Mouse (Mus musculus) adipocyte (in vitro differentiated cells): Measurements from ENCODE around the gene Snapin.

Experiments
- DNase-seq: peaks from one replicate; pipeline ENCODE4 v3.0.0-alpha.2; 2016; ENCODE audit warnings: low spot score

Gene Snapin

DNA sequence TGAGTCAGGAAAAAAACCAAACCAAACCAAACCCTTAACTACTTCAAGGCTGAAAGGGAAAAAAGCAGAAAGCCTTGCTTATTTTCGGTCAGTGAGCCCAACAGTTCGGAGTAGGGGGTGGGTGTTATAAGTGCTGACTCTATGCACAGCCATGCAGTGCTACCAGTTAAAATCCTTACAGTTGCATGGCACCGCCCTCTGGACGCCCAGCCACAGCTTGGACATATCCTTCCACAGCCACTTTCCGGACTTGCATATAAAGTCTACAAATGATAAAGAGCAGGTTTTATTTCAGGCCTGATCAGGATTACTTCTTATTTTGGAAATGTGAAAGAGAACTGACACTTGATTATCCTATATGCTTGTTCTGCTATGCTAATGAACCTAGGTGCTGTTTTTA is 14.4 kb upstream of the Snapin start:
- no peak for DNase-seq

DNA sequence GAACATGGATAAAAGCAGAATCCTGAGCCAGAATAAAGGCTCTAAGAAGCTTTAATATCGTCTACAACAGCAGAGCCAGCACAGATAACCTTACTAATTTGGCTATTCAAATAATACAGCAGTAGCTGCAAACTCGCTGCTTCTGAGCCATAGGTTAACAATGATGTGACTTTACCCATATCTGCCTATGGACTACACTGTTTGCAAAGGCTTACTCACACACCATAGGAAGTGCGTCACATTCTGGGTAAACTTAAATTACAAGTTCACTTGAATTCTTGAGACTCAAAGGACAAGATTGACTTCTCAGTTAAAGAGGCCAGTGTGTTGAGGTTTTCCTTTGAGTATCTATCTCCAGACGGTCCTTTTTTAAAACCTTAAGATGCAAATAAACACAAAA is 12.6 kb upstream of the Snapin start:
- no peak for DNase-seq

DNA sequence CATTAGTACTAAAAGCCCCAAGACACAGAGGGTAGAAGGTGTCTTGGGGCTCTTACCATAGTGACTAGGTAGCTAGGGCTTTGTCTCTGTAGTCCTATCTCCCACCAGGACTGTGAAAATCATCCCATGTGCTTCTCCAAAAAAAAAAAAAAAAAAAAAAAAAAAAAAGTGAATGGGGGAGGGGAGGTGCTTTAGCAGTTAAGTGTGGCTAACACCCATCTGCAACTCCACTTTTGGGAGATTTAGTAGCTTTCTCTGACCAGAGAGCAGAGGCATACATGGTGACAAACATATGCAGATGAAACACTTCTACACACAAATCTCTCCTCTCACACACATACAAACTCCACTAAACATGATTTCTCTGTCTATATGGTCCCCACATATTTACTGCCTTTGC is 6.8 kb upstream of the Snapin start:
- DNase-seq, result no peak

DNA sequence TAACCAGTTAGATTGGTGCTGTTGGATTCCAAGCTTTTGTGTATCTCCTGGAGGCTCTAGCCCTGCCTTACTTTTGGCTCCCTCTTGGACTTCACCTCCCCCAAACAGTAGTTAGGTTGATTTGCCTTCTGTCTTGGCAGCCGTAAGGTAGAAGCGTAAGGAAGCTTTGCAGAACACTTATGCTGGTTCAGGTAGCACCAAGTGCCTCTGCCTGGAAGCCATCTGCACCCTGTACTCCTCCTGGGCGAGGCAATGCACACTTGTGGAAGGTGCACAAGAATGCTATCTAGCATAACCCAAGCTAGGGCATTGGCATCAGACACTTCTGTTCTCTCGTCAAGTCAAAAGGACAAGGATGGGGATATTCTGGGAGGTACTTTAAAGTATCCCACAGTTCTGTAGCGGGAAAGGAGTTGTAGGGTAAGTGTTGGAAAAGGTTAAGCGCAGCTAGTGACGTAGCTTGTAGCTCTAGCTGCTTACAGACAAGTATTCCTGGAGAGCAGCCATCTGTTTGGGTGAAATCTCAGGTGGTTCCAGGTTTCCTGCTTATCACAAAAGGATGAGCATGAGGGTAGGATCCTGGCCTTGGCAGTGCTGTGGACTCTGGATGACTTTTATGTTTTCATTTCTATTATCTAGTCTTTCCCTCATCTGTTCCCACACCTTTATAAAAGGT is 5.2 kb upstream of the Snapin start:
- DNase-seq, result no peak

DNA sequence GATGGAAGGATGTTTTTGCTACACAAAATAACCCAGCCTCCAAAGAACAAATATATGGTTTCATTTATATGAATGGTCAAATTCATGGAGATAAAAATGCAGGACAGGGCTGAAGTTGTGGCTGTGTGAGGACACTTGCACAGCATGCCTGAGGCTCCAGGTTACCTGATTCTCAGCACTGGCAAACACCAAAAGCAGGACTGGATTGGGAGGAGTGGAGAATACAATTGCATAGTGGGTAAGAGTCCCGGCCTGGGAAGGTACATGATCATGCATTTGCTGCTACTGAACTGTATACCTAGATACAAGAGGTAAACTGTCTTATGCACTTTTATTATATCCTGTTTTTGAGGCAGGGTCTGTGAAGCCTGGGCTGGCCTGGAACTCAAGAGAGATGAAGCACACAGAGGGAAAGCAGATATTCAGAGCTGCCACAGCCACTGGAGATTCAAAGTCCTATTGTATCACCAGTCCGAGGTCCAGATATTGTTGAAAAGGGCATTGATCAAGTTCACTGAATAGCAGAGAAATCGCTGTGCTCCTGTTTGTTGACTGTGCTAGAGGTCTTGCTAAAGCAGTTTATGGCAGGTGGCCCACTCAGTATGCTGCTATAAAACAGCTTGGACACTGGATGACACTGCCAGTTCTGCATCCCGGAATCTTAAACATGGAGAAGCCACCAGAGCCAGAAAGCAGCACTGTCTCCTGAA is 3.2 kb upstream of the Snapin start:
- no peak for DNase-seq

DNA sequence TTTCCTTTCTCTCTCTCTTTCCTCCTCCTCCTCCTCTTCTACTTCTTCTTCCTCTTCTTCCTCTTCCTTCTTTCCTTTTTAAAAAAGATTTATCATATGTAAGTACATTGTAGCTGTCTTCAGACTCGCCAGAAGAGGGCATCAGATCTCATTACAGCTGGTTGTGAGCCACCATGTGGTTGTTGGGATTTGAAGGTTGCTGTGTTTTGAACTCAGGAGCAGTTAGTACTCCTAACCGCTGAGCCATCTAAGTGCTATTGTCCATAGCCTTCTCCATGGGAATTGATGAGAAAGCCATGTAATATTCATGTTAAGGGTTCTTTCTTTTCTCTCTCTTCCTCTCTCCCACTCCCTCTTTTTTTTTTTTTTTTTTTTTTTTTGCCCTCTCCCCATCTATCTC is 517 bp upstream of the Snapin start:
- peak; percentile 59 for DNase-seq

DNA sequence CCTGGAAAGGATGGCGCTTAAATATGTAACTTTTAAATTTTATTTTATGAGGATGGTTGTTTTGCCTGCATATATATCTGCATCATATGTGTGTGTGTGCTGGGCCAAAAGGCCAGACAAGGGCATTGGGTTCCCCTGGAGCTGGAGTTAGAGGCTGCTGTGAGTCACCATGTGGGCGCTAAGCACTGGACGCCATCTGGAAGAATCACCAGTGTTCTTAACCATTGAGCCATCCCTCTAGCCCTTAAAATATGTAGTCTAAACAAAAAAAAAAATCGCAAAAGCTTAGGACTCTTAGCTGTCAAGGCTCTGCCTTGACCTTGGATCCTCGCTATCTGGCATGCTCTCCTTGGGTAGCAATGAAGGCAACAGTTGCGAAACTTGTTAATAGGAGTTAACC is 2.3 kb downstream of the Snapin start:
- no peak for DNase-seq

DNA sequence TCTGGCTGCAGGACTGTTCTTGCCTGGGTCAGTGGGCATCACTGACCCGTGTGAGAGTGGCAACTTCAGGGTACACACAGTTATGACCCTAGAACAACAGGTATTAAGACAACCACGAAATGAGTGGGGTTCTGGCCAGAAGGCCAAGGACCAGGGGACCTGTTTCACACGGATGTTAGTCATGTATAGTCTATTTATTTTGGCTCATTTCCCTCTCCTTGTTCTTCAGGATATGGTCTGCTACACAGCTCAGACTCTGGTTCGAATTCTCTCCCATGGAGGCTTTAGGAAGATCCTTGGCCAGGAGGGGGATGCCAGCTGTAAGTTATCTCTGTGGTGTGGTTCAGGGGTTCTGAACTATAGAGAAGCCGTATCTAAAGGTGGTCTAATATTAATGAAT is 3.8 kb downstream of the Snapin start:
- no peak for DNase-seq

DNA sequence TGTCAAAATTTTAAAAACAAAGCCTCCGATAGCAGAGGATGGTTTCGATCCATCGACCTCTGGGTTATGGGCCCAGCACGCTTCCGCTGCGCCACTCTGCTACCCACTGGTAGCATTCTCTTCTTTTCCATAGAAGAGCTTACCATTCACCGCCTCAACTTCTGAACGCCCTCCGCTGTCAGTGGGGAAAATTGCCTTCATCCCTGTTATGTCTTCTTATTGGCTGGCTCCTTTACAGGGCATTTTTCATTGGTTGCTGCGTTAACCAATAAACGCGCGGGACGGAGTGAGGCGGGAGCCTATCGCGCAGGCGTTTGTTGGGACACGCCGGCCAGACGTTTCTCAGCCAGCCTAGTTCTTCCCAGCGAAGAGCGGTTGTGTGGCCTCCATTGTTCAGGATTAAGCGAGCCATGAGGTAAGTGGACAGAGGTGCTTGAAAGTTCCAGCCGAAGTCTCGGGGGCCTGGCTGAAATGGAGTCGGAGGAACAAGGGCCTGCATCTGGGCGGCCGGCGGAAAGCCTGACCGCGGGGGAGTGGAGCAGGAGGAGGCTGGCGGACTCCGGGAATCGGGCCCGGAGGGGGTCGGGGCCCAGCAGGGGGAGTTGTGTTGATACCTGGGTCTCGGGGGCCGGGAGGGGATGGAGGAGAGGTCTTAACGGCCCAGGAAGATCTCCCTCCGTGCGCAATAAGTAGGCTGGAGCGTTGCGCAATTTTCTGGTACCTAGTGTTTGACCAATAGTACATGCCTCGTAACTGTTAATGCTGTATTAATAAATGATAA is 14.8 kb downstream of the Snapin start, which contains the start of gene Ilf2:
Gene Ilf2 (plus strand): TSS at position 296 of the 781 bp plus-strand sequence.
- peak; percentile 99 for DNase-seq

DNA sequence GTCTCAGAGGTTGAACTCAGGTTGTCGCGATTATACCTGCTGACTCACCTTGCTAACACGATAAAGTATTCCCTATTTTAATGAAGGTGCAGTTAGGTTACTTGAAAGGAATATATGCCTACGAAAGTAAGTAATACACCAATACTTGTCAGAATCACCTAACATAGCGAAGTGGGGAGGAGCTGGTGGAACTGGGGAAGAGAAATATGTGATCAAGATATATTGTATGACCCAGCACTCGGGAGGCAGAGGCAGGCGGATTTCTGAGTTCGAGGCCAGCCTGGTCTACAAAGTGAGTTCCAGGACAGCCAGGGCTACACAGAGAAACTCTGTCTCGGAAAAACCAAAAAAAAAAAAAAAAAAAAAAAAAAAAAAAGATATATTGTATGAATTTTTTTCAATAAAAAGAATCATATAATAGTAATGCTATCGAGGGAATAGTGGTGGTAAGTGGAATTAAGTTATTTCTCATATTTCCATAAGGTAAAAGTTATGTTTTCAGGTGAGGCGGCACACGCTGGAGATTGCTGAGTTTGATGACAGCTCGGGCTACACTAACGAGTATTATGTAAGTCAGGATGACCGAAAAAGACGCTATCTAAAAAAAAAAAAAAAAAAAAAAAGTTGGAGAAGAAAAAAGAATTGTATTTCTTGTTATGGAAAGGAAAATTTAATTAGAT is 15.5 kb downstream of the Snapin start:
- no peak for DNase-seq

DNA sequence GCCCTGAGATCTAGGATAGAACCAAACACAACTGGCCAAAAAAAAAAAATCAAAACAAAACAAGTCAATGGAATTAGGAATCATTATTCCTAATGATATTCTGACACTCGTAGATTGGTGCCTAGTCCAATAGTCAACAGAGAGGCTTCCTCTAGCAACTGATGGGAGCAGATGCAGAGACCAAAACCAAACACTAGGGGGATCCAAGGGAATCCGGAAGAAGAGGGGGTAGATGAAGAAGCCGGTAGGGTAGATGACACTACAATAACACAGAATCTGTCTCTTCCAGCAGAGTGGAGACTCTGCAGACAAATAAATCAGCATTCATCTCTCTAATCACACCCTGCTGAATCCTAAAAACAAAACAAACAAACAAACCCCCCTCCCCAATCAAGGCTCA is 18.6 kb downstream of the Snapin start:
- peak; percentile 60 for DNase-seq

DNA sequence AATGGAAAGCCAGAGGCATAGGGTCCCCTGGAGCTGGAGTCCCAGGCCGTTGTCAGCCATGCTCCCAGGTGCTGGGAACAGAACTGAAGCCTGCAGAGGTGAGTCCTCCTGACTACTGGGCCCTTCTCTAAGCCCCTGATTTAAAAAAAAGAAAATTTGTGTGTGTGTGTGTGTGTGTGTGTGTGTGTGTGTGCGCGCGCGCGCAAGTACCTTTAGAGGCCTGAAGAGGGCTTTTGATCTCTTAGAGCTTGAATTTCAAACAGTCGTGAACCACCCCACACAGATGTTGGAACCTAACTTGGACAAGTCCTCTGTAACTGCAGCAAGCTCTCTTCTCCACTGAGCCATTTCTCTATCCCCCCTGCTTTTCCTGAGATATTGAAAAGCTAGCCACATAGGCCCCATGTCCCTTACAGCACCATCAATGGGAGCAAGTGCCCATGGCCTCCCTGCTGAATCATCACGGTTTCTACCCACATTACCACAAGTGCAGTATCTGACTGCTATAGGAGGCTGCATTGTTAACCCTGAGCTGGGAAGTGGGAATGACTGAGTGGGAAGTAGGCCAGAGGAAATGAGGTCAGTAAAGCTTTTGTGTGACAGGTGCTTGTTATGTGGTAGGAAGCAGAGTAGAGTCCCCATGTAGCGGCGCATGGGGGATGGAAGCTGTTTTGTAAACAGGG is 23.1 kb downstream of the Snapin start:
- no peak for DNase-seq

DNA sequence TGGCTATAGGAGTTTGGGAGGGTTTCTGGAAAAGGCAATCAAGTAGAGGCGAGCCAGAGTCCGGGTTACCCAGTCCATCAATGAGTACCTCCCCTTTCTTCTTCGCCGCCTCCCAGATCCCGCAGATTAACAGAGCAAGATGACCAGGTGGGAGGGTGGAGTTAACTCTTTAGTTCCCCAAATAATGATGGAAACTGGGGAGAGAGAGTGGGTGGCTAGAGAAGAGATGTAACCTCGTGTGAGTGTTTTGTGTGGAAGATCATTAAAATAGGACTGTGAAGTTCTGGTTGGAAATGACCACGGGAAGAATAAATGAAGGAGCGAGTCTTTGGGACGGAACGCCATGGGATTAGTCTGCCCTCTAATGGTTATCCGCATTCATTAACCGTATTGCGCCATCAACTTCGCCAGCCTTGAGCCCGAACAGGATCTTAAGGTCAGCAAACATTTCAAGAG is 24.5 kb downstream of the Snapin start:
- DNase-seq, result peak; percentile 93

DNA sequence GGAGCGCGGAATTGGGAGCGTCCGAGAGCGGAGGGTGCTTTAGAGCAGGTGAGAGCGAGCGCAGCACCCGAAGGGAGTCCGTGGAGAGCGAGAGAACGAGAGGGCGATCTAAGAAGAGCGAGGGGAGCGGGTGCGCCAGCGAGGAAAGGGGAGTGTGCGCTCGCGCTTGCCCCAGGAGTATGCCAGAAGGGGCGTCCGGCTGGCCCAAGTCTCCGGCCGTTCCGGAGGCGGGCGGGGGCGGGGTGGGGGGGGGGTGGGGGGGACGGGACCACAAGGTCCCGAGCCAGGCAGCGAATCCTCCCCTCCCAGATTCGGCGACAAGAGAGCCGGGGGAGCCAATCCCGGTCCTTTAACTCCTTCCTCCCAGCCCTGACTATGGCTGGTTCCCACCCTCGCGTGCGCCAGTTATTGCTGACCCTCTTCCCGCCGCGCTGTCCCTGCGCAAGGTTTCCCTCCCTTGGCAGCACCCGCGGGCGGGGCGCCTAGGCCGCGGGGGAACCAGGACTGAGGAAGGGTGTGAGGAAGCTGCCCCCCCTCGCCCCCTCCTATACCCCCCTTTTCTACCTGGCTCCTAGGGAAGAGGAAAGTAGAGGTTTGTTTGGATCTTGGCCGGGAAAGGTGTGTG is 25.0 kb downstream of the Snapin start, which contains the start of gene Npr1:
Gene Npr1 (minus strand): TSS at position 181 of the 625 bp plus-strand sequence.
- no peak for DNase-seq

DNA sequence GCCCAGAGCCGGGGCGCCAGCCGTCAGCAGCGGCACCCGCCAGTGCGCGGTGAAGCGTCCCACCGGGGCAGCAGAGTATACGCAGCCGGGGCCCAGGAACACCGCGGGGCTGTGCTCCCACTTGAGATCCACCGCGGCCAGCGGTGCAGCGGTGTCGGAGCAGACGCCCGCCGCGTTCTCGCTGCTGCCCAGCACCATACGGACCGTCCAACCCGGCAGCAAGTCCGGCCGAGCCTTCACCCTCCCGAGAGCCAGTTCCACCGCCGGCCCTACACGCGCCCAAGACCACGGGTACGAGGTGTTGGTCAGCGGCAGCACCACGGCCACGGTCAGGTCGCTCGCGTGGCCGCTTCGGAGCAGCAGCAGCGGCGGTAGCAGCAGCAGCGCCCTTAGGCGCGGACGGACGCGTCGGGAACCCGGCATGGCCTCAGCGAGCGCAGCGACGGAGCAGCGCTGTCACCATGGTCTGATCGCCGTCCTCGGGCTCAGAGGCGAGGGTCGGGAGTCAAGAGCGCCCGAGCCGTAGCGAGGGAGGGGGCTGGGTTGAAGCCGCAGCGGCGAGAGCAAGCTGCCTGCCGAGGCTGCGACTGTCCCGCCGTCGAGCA is 25.6 kb downstream of the Snapin start:
- no peak for DNase-seq

DNA sequence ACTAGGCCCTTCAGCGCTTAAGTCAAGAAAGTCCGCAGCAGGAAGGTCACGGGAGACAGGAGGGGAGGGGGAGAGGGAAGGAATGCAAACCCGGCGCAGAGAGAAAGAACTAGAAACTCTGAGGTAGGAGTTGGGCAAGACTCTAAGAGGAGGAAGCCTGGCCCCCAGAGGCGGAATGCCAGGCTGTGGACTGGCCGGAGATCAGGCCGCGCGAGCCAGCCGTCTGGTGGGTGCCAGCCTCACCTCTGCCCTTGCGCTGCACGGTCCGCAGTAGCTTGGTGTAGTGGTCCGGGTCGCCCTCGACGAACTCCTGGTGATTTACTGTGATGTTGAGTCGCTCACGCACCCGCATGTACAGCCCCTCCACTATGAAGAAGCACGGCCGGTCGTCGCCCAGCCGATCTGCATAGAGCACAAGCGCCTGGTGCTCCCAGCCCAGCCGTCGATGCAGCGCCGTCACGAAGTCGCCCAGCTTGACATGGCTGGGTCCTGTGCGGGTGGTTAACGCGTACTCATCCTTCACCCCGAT is 26.2 kb downstream of the Snapin start:
- no peak for DNase-seq

DNA sequence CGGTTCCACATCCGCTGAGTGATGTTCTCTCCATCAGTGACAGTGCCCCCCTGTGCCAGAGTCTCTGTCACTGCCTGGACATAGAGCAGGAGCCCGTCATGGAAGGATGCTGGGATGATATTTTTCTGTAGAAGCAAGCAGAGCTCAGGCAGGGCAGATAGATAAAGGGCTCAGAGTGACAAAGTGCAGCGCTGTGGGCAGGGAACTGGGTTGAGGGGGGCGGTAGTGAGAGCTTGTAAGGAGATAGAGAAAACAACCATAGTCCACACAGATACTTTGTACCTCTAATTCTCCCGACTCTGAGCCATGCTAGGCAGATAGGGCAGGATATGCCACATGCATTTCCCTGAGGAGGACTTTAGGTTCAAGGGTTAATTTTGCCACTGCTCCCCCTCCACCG is 28.3 kb downstream of the Snapin start:
- DNase-seq, result no peak

DNA sequence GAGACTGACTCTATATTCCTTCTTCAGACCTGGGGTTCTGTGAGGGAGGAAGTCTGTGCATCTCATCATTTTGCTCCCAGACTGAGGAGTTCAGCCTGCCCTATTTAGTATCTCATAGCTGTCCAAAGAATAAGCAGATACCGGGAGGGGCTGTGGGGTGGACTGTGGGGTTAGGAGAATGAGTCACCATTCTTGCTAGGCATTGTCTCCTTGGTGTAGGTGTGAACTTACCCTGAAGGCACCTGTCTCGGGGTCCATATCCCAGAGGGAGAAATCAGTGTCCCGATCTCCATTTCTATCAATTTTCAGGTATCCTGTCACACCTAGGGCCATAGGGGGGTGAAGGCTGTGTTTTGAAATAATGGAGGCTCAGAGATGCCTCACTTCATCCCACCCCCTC is 28.9 kb downstream of the Snapin start:
- no peak for DNase-seq

DNA sequence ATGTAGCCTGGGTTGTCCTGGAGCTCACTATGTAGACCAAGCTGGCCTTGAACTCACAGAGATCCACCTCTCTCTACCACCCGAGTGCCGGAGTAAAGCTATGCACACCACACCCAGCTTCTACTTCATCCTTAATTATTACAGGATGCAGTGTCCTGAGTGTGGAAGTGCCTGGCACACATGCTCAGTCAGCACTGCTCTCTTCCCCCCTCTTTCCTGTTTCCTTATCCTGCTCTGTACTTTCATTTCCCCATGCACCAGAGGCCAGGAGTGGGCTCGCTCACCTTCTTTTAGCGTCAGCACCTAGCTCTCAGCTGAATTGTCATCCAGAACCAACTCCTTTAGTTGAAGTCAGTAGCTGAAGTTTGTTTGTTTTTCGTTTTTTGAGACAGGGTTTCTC is 30.5 kb downstream of the Snapin start:
- no peak for DNase-seq

DNA sequence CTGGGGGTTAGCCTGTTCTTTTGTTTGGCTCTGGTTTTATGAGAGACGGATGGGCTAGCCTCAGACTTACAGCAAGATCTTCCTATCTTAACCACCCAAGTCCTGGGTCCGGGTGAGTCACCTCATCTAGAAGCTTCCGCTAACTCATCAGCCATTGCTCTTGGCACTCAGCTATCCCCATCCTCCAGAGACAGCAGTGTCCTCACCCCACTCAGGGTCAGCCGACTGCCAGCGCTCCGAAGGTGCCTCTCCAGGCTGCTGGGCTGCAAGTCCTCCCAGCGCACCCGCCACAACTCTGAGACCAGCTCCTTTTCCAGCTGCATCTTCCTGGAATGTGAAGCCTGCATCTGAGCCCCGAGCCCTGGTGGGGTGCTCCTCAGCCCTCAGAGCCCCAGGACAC is 31.1 kb downstream of the Snapin start:
- no peak for DNase-seq

DNA sequence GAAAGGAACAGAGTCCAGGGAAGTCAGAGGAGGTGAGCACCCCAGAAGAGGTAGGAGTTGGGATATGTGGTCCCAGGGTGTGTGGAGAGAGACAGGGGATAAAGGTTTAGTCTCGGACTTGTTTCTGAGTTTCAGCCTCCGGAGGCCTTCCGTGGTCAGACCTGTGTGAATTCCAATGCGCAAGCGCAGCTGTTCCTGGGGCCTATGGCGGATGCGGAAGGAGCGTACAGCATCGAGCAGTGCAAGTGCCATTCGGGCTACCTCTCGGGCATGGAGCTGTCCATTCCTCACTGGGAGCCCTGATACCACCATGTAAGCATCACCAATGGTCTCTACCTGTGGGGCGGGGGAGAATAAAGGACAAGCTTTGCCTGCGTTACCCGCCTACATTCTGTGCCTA is 35.9 kb downstream of the Snapin start:
- DNase-seq, result no peak
